ENCODE assay signal across 30 mouse cellular contexts in the genomic region with DNA sequence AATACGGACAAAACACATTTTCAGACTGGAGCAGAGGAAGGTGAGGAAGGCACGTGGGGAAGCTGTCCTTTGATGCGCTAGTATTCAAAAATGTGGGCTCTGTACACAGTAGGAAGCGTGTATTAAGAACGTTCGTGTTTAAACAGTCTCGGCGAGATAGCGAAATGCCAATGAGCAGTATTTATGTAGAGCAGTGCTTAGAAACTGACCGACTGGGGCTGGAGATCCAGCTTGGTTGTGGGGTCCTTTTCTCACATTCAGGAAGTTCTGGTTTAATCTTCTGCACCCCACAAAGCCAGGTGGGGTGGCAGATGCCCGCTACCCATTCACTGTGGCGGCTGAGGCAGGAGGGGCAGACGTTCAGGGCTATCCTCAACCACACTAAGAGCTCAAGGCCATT.
"Had no signal": no experiment of that assay in that cellular context is flagged by ENCODE, and none has a peak within 500 bp of the region (broad histone marks: within the 10 kb centered on the region; RNA-seq: fewer than 3 reads in every experiment).

No protein-coding gene starts in this region.

- H3K9ac ChIP-seq: limb, embryonic 12.5 days; limb, embryonic 13.5 days; limb, embryonic 15.5 days; liver, embryonic 12.5 days; liver, embryonic 13.5 days; liver, embryonic 14.5 days; liver, embryonic 15.5 days; liver, postnatal 0 days; lung, embryonic 14.5 days; lung, embryonic 15.5 days; midbrain, embryonic 12.5 days; midbrain, embryonic 13.5 days; midbrain, embryonic 15.5 days; neural tube, embryonic 12.5 days had no signal

- H3K4me1 ChIP-seq: limb, embryonic 12.5 days; limb, embryonic 13.5 days; limb, embryonic 15.5 days; liver, embryonic 12.5 days; liver, embryonic 13.5 days; liver, embryonic 15.5 days; megakaryocyte, embryonic 14.5 days; midbrain, embryonic 12.5 days; midbrain, embryonic 13.5 days; midbrain, embryonic 15.5 days; neural tube, embryonic 12.5 days had no signal

- H3K4me3 ChIP-seq: left cerebral cortex, adult 2 months; limb, embryonic 12.5 days; limb, embryonic 13.5 days; limb, embryonic 15.5 days; liver, embryonic 12.5 days; liver, embryonic 13.5 days; liver, embryonic 15.5 days; lung, embryonic 15.5 days; megakaryocyte, embryonic 14.5 days; midbrain, embryonic 10.5 days; midbrain, embryonic 12.5 days; midbrain, embryonic 13.5 days; midbrain, embryonic 15.5 days; myocyte; neural tube, embryonic 12.5 days had no signal

- H3K4me2 ChIP-seq: limb, embryonic 12.5 days; limb, embryonic 13.5 days; limb, embryonic 15.5 days; liver, embryonic 11.5 days; liver, embryonic 12.5 days; liver, embryonic 13.5 days; liver, embryonic 15.5 days; lung, embryonic 14.5 days; lung, embryonic 15.5 days; midbrain, embryonic 12.5 days; midbrain, embryonic 13.5 days; midbrain, embryonic 15.5 days; neural tube, embryonic 12.5 days had no signal

- H3K27ac ChIP-seq: left cerebral cortex, adult 2 months; limb, embryonic 12.5 days; limb, embryonic 13.5 days; limb, embryonic 15.5 days; liver, embryonic 12.5 days; liver, embryonic 13.5 days; liver, embryonic 14.5 days; liver, embryonic 15.5 days; lung, embryonic 15.5 days; macrophage; midbrain, embryonic 10.5 days; midbrain, embryonic 12.5 days; midbrain, embryonic 13.5 days; midbrain, embryonic 15.5 days; neural tube, embryonic 12.5 days had no signal

- DNase-seq: left cerebral cortex, postnatal 4 days; liver; liver, embryonic 13.5 days; liver, postnatal 0 days; lung, adult 18-20 months; lung, adult 2 months; lung, embryonic 14.5 days; lung, postnatal 10 days; lung, postnatal 14 days; lung, postnatal 36 days; lung, postnatal 4 days; midbrain, embryonic 14.5 days had no signal

- H3K36me3 ChIP-seq: limb, embryonic 12.5 days; limb, embryonic 13.5 days; limb, embryonic 15.5 days; liver, embryonic 12.5 days; liver, embryonic 13.5 days; liver, embryonic 15.5 days; lung, embryonic 15.5 days; midbrain, embryonic 10.5 days; midbrain, embryonic 12.5 days; midbrain, embryonic 13.5 days; midbrain, embryonic 15.5 days; neural tube, embryonic 12.5 days had no signal

- H3K27me3 ChIP-seq: limb, embryonic 12.5 days; limb, embryonic 13.5 days; limb, embryonic 15.5 days; liver, embryonic 12.5 days; liver, embryonic 13.5 days; liver, embryonic 15.5 days; lung, embryonic 15.5 days; megakaryocyte, embryonic 14.5 days; midbrain, embryonic 13.5 days; midbrain, embryonic 15.5 days; neural tube, embryonic 12.5 days had no signal

- ATAC-seq: liver, embryonic 12.5 days; liver, postnatal 0 days; lung, postnatal 0 days; midbrain, embryonic 13.5 days; midbrain, embryonic 15.5 days had no signal

- H3K9me3 ChIP-seq: limb, embryonic 12.5 days; limb, embryonic 13.5 days; limb, embryonic 15.5 days; liver, embryonic 12.5 days; liver, embryonic 13.5 days; liver, embryonic 15.5 days; lung, embryonic 15.5 days; midbrain, embryonic 10.5 days; midbrain, embryonic 12.5 days; midbrain, embryonic 13.5 days; midbrain, embryonic 15.5 days; neural tube, embryonic 12.5 days had no signal
